Mouse (Mus musculus) urinary bladder, postnatal 10 days (tissue): ENCODE measurements around the gene Shank3.

ENCODE experiments used
- DNase-seq: peaks from one replicate; pipeline ENCODE4 v3.0.0; 2022; ENCODE audit warnings: low spot score

Shank3 gene

GRCm38 (mm10) chr15:89498961-89499688 lies at the start of gene Shank3:
Gene Shank3 (plus strand): TSS chr15:89499623.
- no peak for DNase-seq

GRCm38 (mm10) chr15:89452906-89453864 lies 46.2 kb upstream of the Shank3 start:
- no peak for DNase-seq

GRCm38 (mm10) chr15:89453865-89454478 lies 45.5 kb upstream of the Shank3 start, which contains the start of gene Mapk8ip2:
Gene Mapk8ip2 (plus strand): TSS chr15:89453913.
- no peak for DNase-seq

GRCm38 (mm10) chr15:89454857-89455256 lies 44.6 kb upstream of the Shank3 start:
- no peak for DNase-seq

GRCm38 (mm10) chr15:89455642-89456041 lies 43.8 kb upstream of the Shank3 start:
- DNase-seq: no peak

GRCm38 (mm10) chr15:89458942-89459341 lies 40.5 kb upstream of the Shank3 start:
- no peak for DNase-seq

GRCm38 (mm10) chr15:89459821-89460220 lies 39.6 kb upstream of the Shank3 start:
- DNase-seq: no peak

GRCm38 (mm10) chr15:89460298-89460697 lies 39.1 kb upstream of the Shank3 start:
- DNase-seq: no peak

GRCm38 (mm10) chr15:89461321-89461720 lies 38.1 kb upstream of the Shank3 start:
- no peak for DNase-seq

- no peak for DNase-seq
Measured at GRCm38 (mm10) chr15:89462176-89462575, 37.2 kb upstream of the Shank3 start.

GRCm38 (mm10) chr15:89463334-89464235 lies 35.8 kb upstream of the Shank3 start:
- DNase-seq: no peak

- no peak for DNase-seq
Measured at GRCm38 (mm10) chr15:89465052-89465451, 34.4 kb upstream of the Shank3 start.

- no peak for DNase-seq
Measured at GRCm38 (mm10) chr15:89468577-89468976, 30.8 kb upstream of the Shank3 start.

GRCm38 (mm10) chr15:89471476-89471875 lies 27.9 kb upstream of the Shank3 start:
- DNase-seq: no peak

- no peak for DNase-seq
Measured at GRCm38 (mm10) chr15:89473370-89473769, 26.1 kb upstream of the Shank3 start.

- DNase-seq: no peak
Measured at GRCm38 (mm10) chr15:89473921-89474320, 25.5 kb upstream of the Shank3 start.

- no peak for DNase-seq
Measured at GRCm38 (mm10) chr15:89474596-89475292, 24.7 kb upstream of the Shank3 start.

- no peak for DNase-seq
Measured at GRCm38 (mm10) chr15:89475293-89475600, 24.2 kb upstream of the Shank3 start.

GRCm38 (mm10) chr15:89475611-89476474 lies 23.6 kb upstream of the Shank3 start:
- DNase-seq: peak; percentile 80

- no peak for DNase-seq
Measured at GRCm38 (mm10) chr15:89476475-89476815, 23.0 kb upstream of the Shank3 start.
